Mouse (Mus musculus) kidney, embryonic 16.5 days (tissue): Measurements from ENCODE around the gene Por. TPM values are rescaled to one million over a fixed set of nuclear protein-coding genes. Genes with fewer than 3 reads are reported as not detected.

Experiments used
- ATAC-seq: fragments of 200-750 bp; cut with Nextera tagmentation; 2 replicates; pipeline ENCODE4 v1.8.0; 2017; ENCODE audit warnings: moderate TSS enrichment; ENCODE audit not compliant: low FRiP score, low TSS enrichment
- H3K27ac ChIP-seq: fragments of 300-500 bp; sonication (generic); 2 replicates; pipeline ENCODE4 v1.5.1; 2014; ENCODE audit warnings: low read length
- H3K27me3 ChIP-seq: fragments of 300-500 bp; sonication (generic); 2 replicates; pipeline ENCODE4 v1.6.1; 2014; ENCODE audit warnings: low read length, control low read depth, mixed read lengths; ENCODE audit not compliant: insufficient read depth
- H3K36me3 ChIP-seq: fragments of 300-500 bp; sonication (generic); 2 replicates; pipeline ENCODE4 v1.6.1; 2014; ENCODE audit warnings: low read length, control low read depth, mixed read lengths; ENCODE audit not compliant: insufficient read depth
- H3K4me1 ChIP-seq: fragments of 300-500 bp; sonication (generic); 2 replicates; pipeline ENCODE4 v1.6.1; 2014; ENCODE audit warnings: low read length, control low read depth, mixed read lengths; ENCODE audit not compliant: insufficient read depth
- H3K4me2 ChIP-seq: fragments of 300-500 bp; sonication (generic); replicated peaks from 2 replicates; pipeline ENCODE4 v1.6.1; 2014; ENCODE audit warnings: low read depth, low read length
- H3K4me3 ChIP-seq: fragments of 300-500 bp; sonication (generic); 2 replicates; pipeline ENCODE4 v1.5.1; 2014; ENCODE audit warnings: mild to moderate bottlenecking, low read length
- H3K9ac ChIP-seq: fragments of 300-500 bp; sonication (generic); replicated peaks from 2 replicates; pipeline ENCODE4 v1.6.1; 2014; ENCODE audit warnings: low read length
- H3K9me3 ChIP-seq: fragments of 300-500 bp; sonication (generic); 2 replicates; pipeline ENCODE4 v1.6.1; 2016; ENCODE audit warnings: low read length, control low read depth
- WGBS: fragments of 180-500 bp; shearing (Covaris S2); extraction: QIAGEN DNeasy Blood & Tissue Kit; methylation state at CpG from one replicate; pipeline ENCODE4 v1.1.7; 2014; 5-methylcytosine and 5-hydroxymethylcytosine counted together
- polyA plus RNA-seq: library from polyadenylated mRNA; unstranded; fragments of >200 nt; fragmentation: Nextera tagmentation; extraction: Ambion mirVana; gene quantifications from 2 replicates; pipeline ENCODE4 v1.2.1, GENCODE M21; 2015

The Por gene
- polyA plus RNA-seq, 1 experiment from 2014 or later, result 106 TPM

GRCm38 (mm10) chr5:135705383-135705782, 35.5 kb downstream of the Por start:
- Histone ChIP-seq H3K4me2 (no peak overlapping the region), H3K27ac (no peak overlapping the region), H3K4me3 (no peak overlapping the region), H3K36me3 (peaks cover 16% of the 10 kb centered on the region), H3K4me1 (peaks cover under 1% of the 10 kb centered on the region; the same call in 1 of the 2 replicates), H3K9me3 (no peaks in the 10 kb centered on the region), H3K9ac (no peak overlapping the region), H3K27me3 (no peaks in the 10 kb centered on the region)
- ATAC-seq, result no peak
- 95% methylated on average over 4 of the region's 4 CpGs for WGBS

- Histone ChIP-seq H3K27me3 (no peaks in the 10 kb centered on the region), H3K4me2 (no peak overlapping the region), H3K9ac (no peak overlapping the region), H3K27ac (no peak overlapping the region), H3K4me3 (no peak overlapping the region), H3K9me3 (no peaks in the 10 kb centered on the region), H3K36me3 (peaks cover 16% of the 10 kb centered on the region), H3K4me1 (peaks cover 16% of the 10 kb centered on the region)
- 90% methylated on average over 13 of the region's 13 CpGs for WGBS
- no peak for ATAC-seq
Measured at GRCm38 (mm10) chr5:135707039-135707438, 37.2 kb downstream of the Por start.

- Histone ChIP-seq H3K27me3 (no peaks in the 10 kb centered on the region), H3K4me3 (no peak overlapping the region), H3K4me2 (no peak overlapping the region), H3K9ac (no peak overlapping the region), H3K36me3 (peaks cover 16% of the 10 kb centered on the region), H3K9me3 (no peaks in the 10 kb centered on the region), H3K4me1 (peaks cover 23% of the 10 kb centered on the region), H3K27ac (no peak overlapping the region)
- 52% methylated on average over 1 of the region's 1 CpGs for WGBS
- ATAC-seq, result no peak
Measured at GRCm38 (mm10) chr5:135707855-135708254, 38.0 kb downstream of the Por start.

GRCm38 (mm10) chr5:135709716-135710115, 39.9 kb downstream of the Por start:
- whole genome bisulfite sequencing, result 90% methylated on average over 5 of the region's 5 CpGs
- no peak overlapping the region for H3K4me3 ChIP-seq
- no peak overlapping the region for H3K4me2 ChIP-seq
- H3K27me3 ChIP-seq, result no peaks in the 10 kb centered on the region
- no peaks in the 10 kb centered on the region for H3K9me3 ChIP-seq
- H3K4me1 ChIP-seq, result peaks cover 38% of the 10 kb centered on the region
- H3K36me3 ChIP-seq, result peaks cover 16% of the 10 kb centered on the region
- ATAC-seq, result no peak
- no peak overlapping the region for H3K27ac ChIP-seq
- H3K9ac ChIP-seq, result no peak overlapping the region

GRCm38 (mm10) chr5:135710599-135711214, 40.9 kb downstream of the Por start:
- Histone ChIP-seq H3K27me3 (no peaks in the 10 kb centered on the region), H3K27ac (peak overlapping the region; percentile 85), H3K9ac (no peak overlapping the region), H3K4me1 (peaks cover 38% of the 10 kb centered on the region), H3K4me3 (no peak overlapping the region), H3K36me3 (peaks cover 17% of the 10 kb centered on the region), H3K4me2 (no peak overlapping the region), H3K9me3 (no peaks in the 10 kb centered on the region)
- no peak for ATAC-seq
- WGBS, result 76% methylated on average over 7 of the region's 7 CpGs

GRCm38 (mm10) chr5:135711582-135712355, 41.9 kb downstream of the Por start:
- no peaks in the 10 kb centered on the region for H3K27me3 ChIP-seq
- no peak overlapping the region for H3K9ac ChIP-seq
- H3K9me3 ChIP-seq, result no peaks in the 10 kb centered on the region
- H3K36me3 ChIP-seq, result peaks cover 20% of the 10 kb centered on the region
- H3K27ac ChIP-seq, result peak overlapping the region; percentile 85
- peak; percentile 80 for ATAC-seq
- no peak overlapping the region for H3K4me3 ChIP-seq
- H3K4me1 ChIP-seq, result peaks cover 38% of the 10 kb centered on the region
- no peak overlapping the region for H3K4me2 ChIP-seq
- 49% methylated on average over 13 of the region's 13 CpGs for WGBS

- 73% methylated on average over 4 of the region's 4 CpGs for WGBS
Measured at GRCm38 (mm10) chr5:135712803-135713202, 43.0 kb downstream of the Por start.

GRCm38 (mm10) chr5:135713441-135714218, 43.8 kb downstream of the Por start:
- Histone ChIP-seq H3K9me3 (no peaks in the 10 kb centered on the region), H3K9ac (no peak overlapping the region), H3K36me3 (peaks cover 21% of the 10 kb centered on the region), H3K27me3 (no peaks in the 10 kb centered on the region), H3K27ac (peak overlapping the region; percentile 85), H3K4me3 (no peak overlapping the region), H3K4me2 (peak overlapping the region; percentile 36), H3K4me1 (peaks cover 38% of the 10 kb centered on the region)
- 33% methylated on average over 16 of the region's 16 CpGs for whole genome bisulfite sequencing
- peak; percentile 62 for ATAC-seq

More at GRCm38 (mm10) chr5:135712803-135713202, 43.0 kb downstream of the Por start:
- no peak overlapping the region for H3K4me3 ChIP-seq
- peaks cover 38% of the 10 kb centered on the region for H3K4me1 ChIP-seq
- no peaks in the 10 kb centered on the region for H3K9me3 ChIP-seq
- no peaks in the 10 kb centered on the region for H3K27me3 ChIP-seq
- peak overlapping the region; percentile 85 for H3K27ac ChIP-seq
- no peak overlapping the region for H3K9ac ChIP-seq
- no peak overlapping the region for H3K4me2 ChIP-seq
- ATAC-seq, result no peak
- peaks cover 18% of the 10 kb centered on the region for H3K36me3 ChIP-seq

GRCm38 (mm10) chr5:135715624-135716023, 45.8 kb downstream of the Por start:
- Histone ChIP-seq H3K4me1 (peaks cover 35% of the 10 kb centered on the region), H3K4me3 (no peak overlapping the region), H3K9me3 (no peaks in the 10 kb centered on the region), H3K36me3 (peaks cover 20% of the 10 kb centered on the region; the same call in 1 of the 2 replicates), H3K9ac (no peak overlapping the region), H3K27ac (no peak overlapping the region), H3K4me2 (no peak overlapping the region), H3K27me3 (no peaks in the 10 kb centered on the region)
- no peak for ATAC-seq
- 65% methylated on average over 10 of the region's 10 CpGs for WGBS
